Mouse (Mus musculus): ENCODE data around the gene Dio1. TPM values are rescaled to one million over a fixed set of nuclear protein-coding genes. Genes with fewer than 3 reads are reported as not detected.

Dio1 gene
- polyA plus RNA-seq, 1 experiment from 2014 or later, result 0.21 TPM

- no peaks in the 10 kb centered on the region for H3K4me1 ChIP-seq
- 81% methylated on average over 7 of the region's 7 CpGs for WGBS
- no peak for ATAC-seq (replicated peaks; ENCODE audit: low FRiP score)
These were observed 7.1 kb downstream of the Dio1 start for GRCm38 (mm10) chr4:107299779-107300340.

GRCm38 (mm10) chr4:107298071-107298606, 8.8 kb downstream of the Dio1 start:
- Histone ChIP-seq H3K4me3 (replicated peaks) (no peak overlapping the region), H3K9me3 (replicated peaks) (no peaks in the 10 kb centered on the region), H3K9ac (no peak overlapping the region), H3K36me3 (no peaks in the 10 kb centered on the region), H3K4me2 (no peak overlapping the region), H3K27me3 (no peaks in the 10 kb centered on the region), H3K27ac (no peak overlapping the region), H3K4me1 (no peaks in the 10 kb centered on the region)
- 80% methylated on average over 8 of the region's 8 CpGs for WGBS
- no peak for ATAC-seq (replicated peaks; ENCODE audit: low FRiP score)

More at GRCm38 (mm10) chr4:107299779-107300340, 7.1 kb downstream of the Dio1 start:
- no peak overlapping the region for H3K27ac ChIP-seq
- H3K9ac ChIP-seq, result no peak overlapping the region
- H3K4me2 ChIP-seq, result no peak overlapping the region
- H3K27me3 ChIP-seq, result no peaks in the 10 kb centered on the region
- H3K4me3 ChIP-seq (replicated peaks), result no peak overlapping the region
- no peaks in the 10 kb centered on the region for H3K36me3 ChIP-seq
- H3K9me3 ChIP-seq (replicated peaks), result no peaks in the 10 kb centered on the region

DNA sequence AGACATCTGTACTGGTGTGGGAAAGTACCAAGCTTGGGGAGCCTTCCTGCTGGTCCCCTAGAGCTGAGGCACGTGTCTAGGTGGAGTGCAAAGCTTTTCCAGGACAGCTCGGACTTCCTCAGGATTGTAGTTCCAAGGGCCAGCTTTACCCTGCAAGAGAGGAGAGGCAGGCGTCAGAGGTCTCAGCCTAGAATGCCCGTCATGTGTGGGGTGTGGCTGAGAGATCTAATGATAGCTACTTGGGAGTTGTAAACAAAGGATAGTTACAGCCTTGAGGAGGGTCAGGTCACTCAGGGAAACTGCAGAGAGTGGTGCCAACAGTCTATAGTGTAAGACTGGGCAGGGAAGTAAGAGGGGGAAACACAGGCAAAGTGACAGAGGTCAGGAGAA, 14.7 kb downstream of the Dio1 start:
- no peaks in the 10 kb centered on the region for H3K9me3 ChIP-seq (replicated peaks)
- no peaks in the 10 kb centered on the region; the same call in 1 of the 2 replicates for H3K4me1 ChIP-seq
- H3K27me3 ChIP-seq, result no peaks in the 10 kb centered on the region
- 26% methylated on average over 4 of the region's 4 CpGs for WGBS
- ATAC-seq (replicated peaks; ENCODE audit: low FRiP score), result no peak
- H3K4me3 ChIP-seq (replicated peaks), result no peak overlapping the region
- no peak overlapping the region for H3K27ac ChIP-seq
- H3K36me3 ChIP-seq, result no peaks in the 10 kb centered on the region
- no peak overlapping the region for H3K4me2 ChIP-seq
- H3K9ac ChIP-seq, result no peak overlapping the region

DNA sequence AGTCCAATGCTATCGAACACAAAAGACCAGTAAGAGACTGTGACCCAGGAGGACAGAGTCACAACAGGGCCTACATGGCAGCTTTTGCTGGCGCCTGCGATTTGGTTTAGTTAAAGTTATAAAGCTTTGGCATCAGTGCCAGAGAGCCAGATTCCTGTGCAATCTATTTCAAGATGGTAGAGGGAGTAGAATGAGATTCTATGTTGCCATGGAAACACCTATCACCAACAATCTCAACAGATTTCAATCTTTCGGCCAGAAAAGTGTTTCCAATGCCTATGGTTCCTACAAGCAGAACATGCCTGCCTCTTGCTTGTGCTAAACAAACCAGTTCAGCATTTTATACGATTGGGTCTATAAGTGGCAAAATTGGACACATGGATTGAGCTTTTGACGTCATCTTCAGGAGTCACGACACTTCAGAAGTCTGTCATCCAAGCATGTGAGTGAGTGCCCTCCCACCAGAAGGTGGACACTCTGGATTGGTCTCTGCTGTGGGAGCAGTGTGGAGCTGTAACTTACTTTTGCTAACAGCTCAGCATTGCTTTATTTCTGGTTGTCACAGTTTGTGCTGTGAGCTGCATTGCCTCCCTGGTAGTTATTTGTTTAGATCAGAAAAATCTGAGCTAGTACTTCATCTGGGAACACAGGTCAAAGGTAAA, 15.2 kb downstream of the Dio1 start:
- Histone ChIP-seq H3K9me3 (replicated peaks) (no peaks in the 10 kb centered on the region), H3K36me3 (no peaks in the 10 kb centered on the region), H3K27me3 (no peaks in the 10 kb centered on the region), H3K9ac (no peak overlapping the region), H3K4me2 (no peak overlapping the region), H3K27ac (no peak overlapping the region), H3K4me1 (no peaks in the 10 kb centered on the region; the same call in 1 of the 2 replicates), H3K4me3 (replicated peaks) (no peak overlapping the region)
- ATAC-seq (replicated peaks; ENCODE audit: low FRiP score), result no peak
- WGBS, result 78% methylated on average over 7 of the region's 7 CpGs

DNA sequence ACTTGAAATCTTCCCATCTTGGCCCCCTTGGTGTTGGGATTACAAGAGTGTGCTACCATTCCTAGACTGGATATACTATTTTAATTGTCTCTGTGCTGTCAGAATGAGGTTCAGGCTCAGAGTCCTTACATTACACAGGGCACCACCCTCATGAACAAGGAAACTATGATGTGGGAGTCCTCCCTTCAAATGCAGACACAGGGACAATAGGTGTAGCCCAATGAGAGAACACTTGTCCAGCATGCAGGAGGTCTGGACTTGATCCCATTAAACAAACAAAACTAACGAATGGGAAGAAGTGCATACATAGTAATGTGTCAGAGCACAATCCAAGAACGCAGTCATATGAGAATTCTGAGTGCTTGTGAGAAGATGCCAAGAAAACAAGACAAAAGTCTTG, 19.5 kb downstream of the Dio1 start:
- Histone ChIP-seq H3K4me1 (no peaks in the 10 kb centered on the region; the same call in 1 of the 2 replicates), H3K4me2 (no peak overlapping the region), H3K9me3 (replicated peaks) (no peaks in the 10 kb centered on the region), H3K4me3 (replicated peaks) (no peak overlapping the region), H3K9ac (no peak overlapping the region), H3K36me3 (no peaks in the 10 kb centered on the region), H3K27me3 (no peaks in the 10 kb centered on the region), H3K27ac (no peak overlapping the region)
- 83% methylated on average over 2 of the region's 2 CpGs for WGBS
- no peak for ATAC-seq (replicated peaks; ENCODE audit: low FRiP score)

DNA sequence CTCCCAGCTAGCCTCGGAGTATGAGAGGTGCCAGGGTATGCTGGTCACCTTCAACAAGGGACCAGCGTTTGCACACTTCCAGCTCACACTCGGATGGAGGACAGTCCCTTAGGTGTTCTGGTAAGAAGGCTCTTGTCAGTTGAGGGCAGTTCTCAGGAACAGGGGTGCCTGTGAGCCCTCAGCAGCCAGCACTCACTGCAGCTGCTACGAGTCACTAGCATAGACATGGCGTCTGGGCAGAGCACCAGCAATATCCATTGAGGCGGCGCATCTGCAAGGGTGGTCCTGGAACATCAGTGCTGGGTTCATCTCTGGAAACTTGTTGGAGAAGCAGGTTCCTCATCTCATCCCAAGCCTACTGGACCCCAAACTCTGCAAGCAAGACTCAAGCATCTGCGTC, 20.6 kb downstream of the Dio1 start:
- no peaks in the 10 kb centered on the region for H3K27me3 ChIP-seq
- no peak overlapping the region for H3K4me2 ChIP-seq
- ATAC-seq (replicated peaks; ENCODE audit: low FRiP score), result no peak
- no peak overlapping the region for H3K4me3 ChIP-seq (replicated peaks)
- WGBS, result 94% methylated on average over 8 of the region's 8 CpGs
- no peaks in the 10 kb centered on the region for H3K4me1 ChIP-seq
- no peak overlapping the region for H3K27ac ChIP-seq
- no peaks in the 10 kb centered on the region for H3K9me3 ChIP-seq (replicated peaks)
- H3K9ac ChIP-seq, result no peak overlapping the region
- no peaks in the 10 kb centered on the region for H3K36me3 ChIP-seq

DNA sequence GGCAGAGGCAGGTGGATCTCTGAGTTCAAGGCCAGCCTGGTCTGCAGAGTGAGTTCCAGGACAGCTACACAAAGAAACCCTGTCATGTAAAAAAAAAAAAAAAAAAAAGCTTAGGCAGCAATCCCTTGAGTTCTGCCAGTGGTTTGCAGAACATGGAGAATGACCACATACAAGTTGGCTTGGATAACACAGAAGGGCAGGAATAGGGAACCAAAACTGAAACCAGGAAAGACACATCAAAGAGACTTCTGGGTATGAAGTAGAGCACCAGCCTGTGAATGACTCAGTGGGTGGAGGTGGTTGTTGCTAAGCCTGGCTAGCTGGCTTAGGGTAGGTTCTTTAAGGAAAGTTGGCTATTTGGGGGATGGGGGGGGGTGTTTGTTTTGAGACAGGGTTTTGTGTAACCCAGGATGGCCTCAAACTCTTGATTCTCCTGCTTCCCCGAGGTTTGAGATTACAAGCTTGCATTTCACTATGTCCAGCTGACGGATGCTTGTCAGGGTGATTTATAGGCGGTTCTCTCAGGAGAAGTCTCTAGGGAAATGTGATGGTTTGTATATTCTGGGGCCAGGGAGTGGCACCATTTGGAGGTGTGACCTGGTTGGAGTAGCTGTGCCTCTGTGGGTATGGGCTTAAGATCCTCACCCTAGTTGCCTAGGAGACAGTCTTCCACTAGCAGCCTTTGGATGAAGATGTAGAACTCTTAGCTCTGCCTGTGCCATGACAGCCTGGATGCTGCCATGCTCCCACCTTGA, 21.3 kb downstream of the Dio1 start:
- Histone ChIP-seq H3K27me3 (no peaks in the 10 kb centered on the region), H3K9ac (no peak overlapping the region), H3K9me3 (replicated peaks) (no peaks in the 10 kb centered on the region), H3K4me2 (no peak overlapping the region), H3K4me3 (replicated peaks) (no peak overlapping the region), H3K36me3 (peaks cover 6% of the 10 kb centered on the region; the same call in 1 of the 2 replicates), H3K27ac (no peak overlapping the region), H3K4me1 (no peaks in the 10 kb centered on the region)
- 45% methylated on average over 3 of the region's 3 CpGs for WGBS
- ATAC-seq (replicated peaks; ENCODE audit: low FRiP score), result no peak

GRCm38 (mm10) chr4:107280843-107281475, 26.0 kb downstream of the Dio1 start:
- 0 out of 2 replicates have a peak, but pooled peaks cover 5% of the 10 kb centered on the region for H3K4me1 ChIP-seq
- H3K4me2 ChIP-seq, result no peak overlapping the region
- no peaks in the 10 kb centered on the region for H3K9me3 ChIP-seq (replicated peaks)
- 81% methylated on average over 7 of the region's 7 CpGs for whole genome bisulfite sequencing
- H3K36me3 ChIP-seq, result peaks cover 20% of the 10 kb centered on the region
- no peak for ATAC-seq (replicated peaks; ENCODE audit: low FRiP score)
- H3K27ac ChIP-seq, result no peak overlapping the region
- H3K27me3 ChIP-seq, result no peaks in the 10 kb centered on the region
- no peak overlapping the region for H3K4me3 ChIP-seq (replicated peaks)
- H3K9ac ChIP-seq, result no peak overlapping the region

- no peak for ATAC-seq (replicated peaks; ENCODE audit: low FRiP score)
- Histone ChIP-seq H3K9ac (no peak overlapping the region), H3K4me3 (replicated peaks) (no peak overlapping the region), H3K4me1 (0 out of 2 replicates have a peak, but pooled peaks cover 5% of the 10 kb centered on the region), H3K4me2 (no peak overlapping the region), H3K27me3 (no peaks in the 10 kb centered on the region), H3K9me3 (replicated peaks) (no peaks in the 10 kb centered on the region), H3K27ac (no peak overlapping the region), H3K36me3 (peaks cover 27% of the 10 kb centered on the region)
- WGBS, result 18% methylated on average over 8 of the region's 8 CpGs
These were observed 28.7 kb downstream of the Dio1 start for GRCm38 (mm10) chr4:107278188-107278707.

DNA sequence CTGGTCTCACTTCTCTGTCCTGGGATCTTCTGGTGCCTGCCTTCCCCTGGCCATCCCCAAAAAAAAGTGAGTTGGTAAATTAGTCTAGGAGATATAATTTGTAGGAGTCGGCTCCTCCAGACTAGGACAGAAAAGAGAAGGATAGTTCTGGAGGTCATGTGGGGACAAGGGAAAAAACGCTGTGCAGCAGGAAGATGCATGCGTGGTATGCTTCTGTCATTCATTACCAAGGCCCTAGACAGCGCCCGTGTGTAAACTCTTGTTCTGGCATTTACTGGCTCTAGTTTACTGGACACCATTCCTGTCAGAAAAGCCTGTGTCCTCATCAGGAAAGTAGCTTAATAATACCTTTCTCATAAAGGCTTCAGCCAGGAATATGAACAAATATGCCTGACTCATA, 32.5 kb downstream of the Dio1 start:
- no peak for ATAC-seq (replicated peaks; ENCODE audit: low FRiP score)
- H3K27ac ChIP-seq, result no peak overlapping the region
- WGBS, result 62% methylated on average over 5 of the region's 5 CpGs

DNA sequence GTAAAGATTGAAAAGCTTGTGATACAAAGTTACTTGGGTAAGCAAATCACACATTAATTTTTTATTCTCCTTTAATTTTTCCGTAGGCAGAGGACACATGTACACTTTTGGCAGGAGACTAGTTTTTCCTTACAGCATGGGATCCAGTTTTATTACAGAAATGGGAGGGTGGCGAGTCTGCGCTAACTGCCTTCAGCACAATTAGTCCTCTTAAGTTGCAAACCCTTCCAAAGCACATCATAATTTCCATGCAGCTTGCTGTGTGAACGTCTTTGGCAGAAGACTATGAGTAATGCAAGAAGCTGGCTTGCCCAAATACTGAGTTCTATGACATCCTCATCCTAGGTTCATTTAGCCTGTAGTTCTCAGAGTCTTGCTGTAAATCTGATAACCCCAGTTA, 33.3 kb downstream of the Dio1 start:
- 75% methylated on average over 4 of the region's 4 CpGs for WGBS
- Histone ChIP-seq H3K27ac (no peak overlapping the region), H3K36me3 (peaks cover 13% of the 10 kb centered on the region), H3K4me2 (no peak overlapping the region), H3K27me3 (no peaks in the 10 kb centered on the region), H3K9me3 (replicated peaks) (no peaks in the 10 kb centered on the region), H3K4me1 (0 out of 2 replicates have a peak, but pooled peaks cover 5% of the 10 kb centered on the region), H3K9ac (no peak overlapping the region), H3K4me3 (replicated peaks) (no peak overlapping the region)
- no peak for ATAC-seq (replicated peaks; ENCODE audit: low FRiP score)

More for the DNA sequence above, 32.5 kb downstream of the Dio1 start:
- H3K9ac ChIP-seq, result no peak overlapping the region
- H3K4me1 ChIP-seq, result 0 out of 2 replicates have a peak, but pooled peaks cover 5% of the 10 kb centered on the region
- no peaks in the 10 kb centered on the region for H3K9me3 ChIP-seq (replicated peaks)
- peaks cover 13% of the 10 kb centered on the region for H3K36me3 ChIP-seq
- no peak overlapping the region for H3K4me3 ChIP-seq (replicated peaks)
- H3K4me2 ChIP-seq, result no peak overlapping the region
- H3K27me3 ChIP-seq, result no peaks in the 10 kb centered on the region
